ENCODE assay signal across 9 mouse cellular contexts in the genomic region with DNA sequence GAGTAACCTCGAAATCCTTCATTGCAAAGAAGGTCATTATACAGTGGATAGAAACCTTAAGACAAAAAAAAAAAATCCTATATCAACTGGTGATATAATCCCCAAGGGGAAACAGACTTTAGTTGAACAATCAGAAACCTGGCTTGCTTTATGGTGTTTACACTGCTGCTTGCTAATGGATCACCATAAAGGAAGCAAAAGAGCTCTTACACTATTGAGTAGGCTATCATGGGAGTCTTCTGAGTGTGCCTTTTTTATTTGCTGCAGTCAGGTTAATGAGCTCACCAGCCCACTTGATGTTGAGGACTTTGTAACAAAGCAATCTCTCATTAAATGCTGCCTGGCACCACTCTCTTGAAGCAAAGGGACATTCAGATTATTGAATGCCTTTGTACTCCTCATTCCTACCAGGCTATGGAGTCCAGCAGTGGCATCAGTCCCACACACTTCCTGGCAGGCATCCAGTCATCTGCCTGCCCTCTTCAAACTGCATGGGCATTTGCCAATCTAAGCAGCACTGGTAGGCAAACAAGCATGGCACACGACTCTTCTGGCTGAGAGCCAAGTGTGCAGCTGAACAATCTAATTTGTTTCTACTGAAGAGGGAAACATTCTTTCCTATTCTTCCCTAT.
DNase-seq lines count a peak whose midpoint lies in the region; ATAC-seq lines count a peak whose summit lies in the region.
"Had no signal": no experiment of that assay in that cellular context is flagged by ENCODE, and none has a peak within 500 bp of the region (broad histone marks: within the 10 kb centered on the region; RNA-seq: fewer than 3 reads in every experiment).

No protein-coding gene starts in this region.

- intact Hi-C loops in heart, postnatal 36 days (cut with DNase I): loop anchor here (10.0 kb wide), 1 partner anchor 178 kb away; no protein-coding TSS in a partner anchor

- WGBS in forebrain, embryonic 11.5 days: 61% methylated on average over 2 of the region's 2 CpGs
- 73% methylated on average over 2 of the region's 2 CpGs for WGBS in forebrain, embryonic 10.5 days
- 52% methylated on average over 2 of the region's 2 CpGs for WGBS in neural tube, embryonic 12.5 days

- peak; percentile 89 for ATAC-seq in forebrain, embryonic 11.5 days (replicated peaks; ENCODE audit: low FRiP score)
- ATAC-seq in neural tube, embryonic 12.5 days (ENCODE audit: low FRiP score, low read depth): peak; percentile 80
- no peak for ATAC-seq in erythroblast, adult 5-6 weeks (replicated peaks; ENCODE audit: low FRiP score, poor library complexity, severe bottlenecking)

- H3K27me3 ChIP-seq in forebrain, embryonic 11.5 days (ENCODE audit: control insufficient read depth, insufficient read depth, low read length): no peaks in the 10 kb centered on the region
- H3K27me3 ChIP-seq in forebrain, embryonic 10.5 days (ENCODE audit: poor library complexity, severe bottlenecking): 0 out of 2 replicates have a peak, but pooled peaks cover 5% of the 10 kb centered on the region
- H3K27me3 ChIP-seq in neural tube, embryonic 12.5 days (replicated peaks): no peaks in the 10 kb centered on the region
- H3K27me3 ChIP-seq: liver, embryonic 13.5 days had no signal

- H3K27ac ChIP-seq in forebrain, embryonic 11.5 days (ENCODE audit: low read depth, low read length): no peak overlapping the region
- no peak overlapping the region for H3K27ac ChIP-seq in forebrain, embryonic 10.5 days
- H3K27ac ChIP-seq in neural tube, embryonic 12.5 days: no peak overlapping the region
- H3K27ac ChIP-seq: liver, embryonic 13.5 days had no signal

- no peaks in the 10 kb centered on the region for H3K9me3 ChIP-seq in forebrain, embryonic 11.5 days (ENCODE audit: control insufficient read depth, low read length)
- H3K9me3 ChIP-seq in forebrain, embryonic 10.5 days: no peaks in the 10 kb centered on the region
- no peaks in the 10 kb centered on the region for H3K9me3 ChIP-seq in neural tube, embryonic 12.5 days
- H3K9me3 ChIP-seq: liver, embryonic 13.5 days had no signal

- H3K4me1 ChIP-seq in forebrain, embryonic 11.5 days (replicated peaks; ENCODE audit: control insufficient read depth, insufficient read depth, low read length): no peaks in the 10 kb centered on the region; the same call in 1 of the 2 replicates
- peaks cover 18% of the 10 kb centered on the region for H3K4me1 ChIP-seq in forebrain, embryonic 10.5 days
- no peaks in the 10 kb centered on the region for H3K4me1 ChIP-seq in neural tube, embryonic 12.5 days
- H3K4me1 ChIP-seq: liver, embryonic 13.5 days had no signal

- no peak overlapping the region for H3K4me2 ChIP-seq in forebrain, embryonic 11.5 days (ENCODE audit: low read depth, low read length, severe bottlenecking)
- H3K4me2 ChIP-seq in neural tube, embryonic 12.5 days (replicated peaks): no peak overlapping the region
- H3K4me2 ChIP-seq: liver, embryonic 13.5 days had no signal

- DNase-seq in forebrain, embryonic 11.5 days (ENCODE audit: low spot score): peak; percentile 57
- DNase-seq in forebrain, embryonic 10.5 days (ENCODE audit: extremely low spot score, low spot score): no peak
- DNase-seq in cerebellum, postnatal 10 days: peak; percentile 97 to 98
- peak; percentile 60 to 71 for DNase-seq in heart, postnatal 36 days
- DNase-seq in left cerebral cortex, adult 11 months (ENCODE audit: low spot score): peak; percentile 29
- no peak for DNase-seq in natural killer cell, adult 2 months (ENCODE audit: low spot score in 2 of 2)
- DNase-seq: liver, embryonic 13.5 days had no signal

- H3K36me3 ChIP-seq in forebrain, embryonic 11.5 days (ENCODE audit: control insufficient read depth, insufficient read depth, low read length): no peaks in the 10 kb centered on the region
- H3K36me3 ChIP-seq in forebrain, embryonic 10.5 days (replicated peaks): no peaks in the 10 kb centered on the region
- H3K36me3 ChIP-seq in neural tube, embryonic 12.5 days: no peaks in the 10 kb centered on the region
- H3K36me3 ChIP-seq: liver, embryonic 13.5 days had no signal

- no peak overlapping the region for H3K4me3 ChIP-seq in forebrain, embryonic 11.5 days (ENCODE audit: low read depth, low read length)
- no peak overlapping the region for H3K4me3 ChIP-seq in forebrain, embryonic 10.5 days
- H3K4me3 ChIP-seq in neural tube, embryonic 12.5 days: no peak overlapping the region
- H3K4me3 ChIP-seq: liver, embryonic 13.5 days had no signal

- H3K9ac ChIP-seq in forebrain, embryonic 11.5 days (ENCODE audit: low read length): no peak overlapping the region
- H3K9ac ChIP-seq in neural tube, embryonic 12.5 days: no peak overlapping the region
- H3K9ac ChIP-seq: liver, embryonic 13.5 days had no signal

Comparison
In these comparisons a context has a peak if more than half of its experiments do, and no peak if none do; other contexts are left out.
1. DNase-seq: peak in forebrain, embryonic 11.5 days (single experiment), cerebellum, postnatal 10 days (2 of 2), heart, postnatal 36 days (2 of 2) and left cerebral cortex, adult 11 months (single experiment); none in forebrain, embryonic 10.5 days (single experiment) and natural killer cell, adult 2 months (0 of 2).